Mouse (Mus musculus): Measurements from ENCODE around the gene Susd4. TPM values are rescaled to one million over a fixed set of nuclear protein-coding genes. Genes with fewer than 3 reads are reported as not detected.

Susd4 gene
- total and polyA plus RNA-seq, 2 experiments = 1.3 to 8.3 TPM

GRCm38 (mm10) chr1:182944638-182945037, 181.0 kb downstream of the Susd4 start:
- Histone ChIP-seq H3K9ac (ENCODE audit: low read depth, low read length) (no peak overlapping the region), H3K36me3 (ENCODE audit: control insufficient read depth, insufficient read depth, low read length) (no peaks in the 10 kb centered on the region), H3K4me3 (ENCODE audit: insufficient read depth, low read depth, low read length) (no peak overlapping the region), H3K27me3 (ENCODE audit: control insufficient read depth, insufficient read depth, low read length) (no peaks in the 10 kb centered on the region), H3K79me2 (ENCODE audit: control insufficient read depth, insufficient read depth, low read length) (no peaks in the 10 kb centered on the region), H3K27ac (replicated peaks; ENCODE audit: insufficient read depth, low read depth, low read length) (no peak overlapping the region), H3K4me1 (ENCODE audit: control insufficient read depth, insufficient read depth, low read length) (no peaks in the 10 kb centered on the region)
- TF ChIP-seq POLR2A (IDR thresholded peaks at IDR 0.05; ENCODE audit: extremely low read depth, insufficient read depth, low read length) (no peak), CTCF (IDR thresholded peaks at IDR 0.05; ENCODE audit: low read depth, low read length) (no peak)
- WGBS = 67% methylated on average over 5 of the region's 5 CpGs
- DNase-seq (ENCODE audit: extremely low read depth, low read depth, low spot score) = no peak

DNA sequence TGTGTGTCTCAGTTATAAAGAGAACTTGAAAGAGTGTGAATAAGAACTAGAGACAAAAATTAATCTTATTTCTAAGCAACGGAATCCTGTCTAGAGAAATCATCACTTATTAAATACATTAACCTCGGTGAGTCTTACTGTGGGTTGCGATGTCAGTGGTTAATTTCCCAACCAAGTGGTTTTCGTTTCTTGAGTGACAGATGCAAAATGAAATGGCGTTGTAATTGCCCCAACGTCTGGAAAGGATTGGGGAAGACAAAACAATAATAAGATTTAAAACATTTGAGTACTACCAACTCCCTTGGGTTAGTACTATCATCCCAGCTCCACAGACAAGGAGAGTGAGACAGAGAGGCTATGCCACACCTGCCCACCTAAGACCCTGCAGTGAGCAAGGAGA, 181.9 kb downstream of the Susd4 start:
- Histone ChIP-seq H3K27ac (replicated peaks; ENCODE audit: insufficient read depth, low read depth, low read length) (no peak overlapping the region), H3K27me3 (ENCODE audit: control insufficient read depth, insufficient read depth, low read length) (no peaks in the 10 kb centered on the region), H3K4me1 (ENCODE audit: control insufficient read depth, insufficient read depth, low read length) (no peaks in the 10 kb centered on the region), H3K36me3 (ENCODE audit: control insufficient read depth, insufficient read depth, low read length) (no peaks in the 10 kb centered on the region), H3K4me3 (ENCODE audit: insufficient read depth, low read depth, low read length) (no peak overlapping the region), H3K9ac (ENCODE audit: low read depth, low read length) (no peak overlapping the region), H3K79me2 (ENCODE audit: control insufficient read depth, insufficient read depth, low read length) (no peaks in the 10 kb centered on the region)
- DNase-seq (ENCODE audit: extremely low read depth, low read depth, low spot score) = no peak
- 89% methylated on average over 6 of the region's 6 CpGs for WGBS
- TF ChIP-seq CTCF (IDR thresholded peaks at IDR 0.05; ENCODE audit: low read depth, low read length) = no peak
- no peak for TF ChIP-seq POLR2A (IDR thresholded peaks at IDR 0.05; ENCODE audit: extremely low read depth, insufficient read depth, low read length)

Other genes starting within 250 kb of the Susd4 start
- 27.8 and 28.1 TPM in 2 replicates for gene Capn2, start 246.3 kb upstream of the Susd4 start, total RNA-seq (2014; rRNA removed)
- 9.3 and 10.3 TPM in 2 replicates for gene Capn2, start 246.3 kb upstream of the Susd4 start, polyA plus RNA-seq (2012; rRNA removed)
- gene Capn8, start 198.9 kb upstream of the Susd4 start, total RNA-seq (2014; rRNA removed) = 0.09 and 0.20 TPM in 2 replicates
- 0.04 TPM in 2 replicates for gene Capn8, start 198.9 kb upstream of the Susd4 start, polyA plus RNA-seq (2012; rRNA removed)
- not detected in 2 replicates for gene Ccdc185, start 14.7 kb upstream of the Susd4 start, total RNA-seq (2014; rRNA removed)
- not detected in 2 replicates for gene Ccdc185, start 14.7 kb upstream of the Susd4 start, polyA plus RNA-seq (2012; rRNA removed)
- gene Tlr5, start 190.9 kb downstream of the Susd4 start, total RNA-seq (2014; rRNA removed) = 3.2 and 3.5 TPM in 2 replicates
- gene Tlr5, start 190.9 kb downstream of the Susd4 start, polyA plus RNA-seq (2012; rRNA removed) = 4.4 and 6.3 TPM in 2 replicates